ENCODE assay signal across 8 mouse cellular contexts in genomic region chr16:13255855-13256635, GRCm38 (mm10). TPM values are rescaled to one million over a fixed set of nuclear protein-coding genes. Genes with fewer than 3 reads are reported as not detected.
DNase-seq lines count a peak whose midpoint lies in the region; ATAC-seq and TF ChIP-seq lines count a peak whose summit lies in the region.

TSS of gene Mrtfb (plus strand) at chr16:13256481.

- peaks cover 14% of the 10 kb centered on the region for H3K4me1 ChIP-seq in heart, embryonic 11.5 days (ENCODE audit: control insufficient read depth, insufficient read depth, low read length)
- peaks cover 24% of the 10 kb centered on the region for H3K4me1 ChIP-seq in kidney, embryonic 15.5 days

- H3K27me3 ChIP-seq in heart, embryonic 11.5 days (ENCODE audit: control insufficient read depth, insufficient read depth, low read length) = no peaks in the 10 kb centered on the region
- H3K27me3 ChIP-seq in kidney, embryonic 15.5 days = no peaks in the 10 kb centered on the region

- ATAC-seq in erythroblast, adult 5-6 weeks (replicated peaks; ENCODE audit: low FRiP score, poor library complexity, severe bottlenecking) = peak; percentile 92
- peak; percentile 86 for ATAC-seq in heart, embryonic 11.5 days (replicated peaks; ENCODE audit: insufficient number of reproducible peaks, low FRiP score, low TSS enrichment)
- ATAC-seq in kidney, embryonic 15.5 days (replicated peaks; ENCODE audit: low FRiP score) = peak; percentile 93

- peak within 1 kb of the TSS; percentile 93 for H3K9ac ChIP-seq in heart, embryonic 11.5 days (ENCODE audit: low read depth, low read length)
- H3K9ac ChIP-seq in kidney, embryonic 15.5 days = peak within 1 kb of the TSS; percentile 90

- peak within 1 kb of the TSS; percentile 87 for H3K4me2 ChIP-seq in heart, embryonic 11.5 days
- H3K4me2 ChIP-seq in kidney, embryonic 15.5 days = peak within 1 kb of the TSS; percentile 89

- H3K4me3 ChIP-seq in heart, embryonic 11.5 days (ENCODE audit: low read depth, low read length) = peak within 1 kb of the TSS; percentile 87
- H3K4me3 ChIP-seq in kidney, embryonic 15.5 days (replicated peaks) = peak within 1 kb of the TSS; percentile 85

- WGBS in heart, embryonic 11.5 days (ENCODE audit: insufficient replicate concordance) = under 1% methylated on average over 49 of the region's 56 CpGs
- WGBS in kidney, embryonic 15.5 days = 2% methylated on average over 35 of the region's 56 CpGs

- H3K36me3 ChIP-seq in heart, embryonic 11.5 days (ENCODE audit: control insufficient read depth, insufficient read depth, low read length) = no peaks in the 10 kb centered on the region
- H3K36me3 ChIP-seq in kidney, embryonic 15.5 days = no peaks in the 10 kb centered on the region

- H3K27ac ChIP-seq in heart, embryonic 11.5 days (ENCODE audit: low read depth, low read length) = peak within 1 kb of the TSS; percentile 79
- peak within 1 kb of the TSS; percentile 94 for H3K27ac ChIP-seq in kidney, embryonic 15.5 days

- peak; percentile 91 for DNase-seq in CD4-positive helper T cell, adult 2 months (ENCODE audit: low read depth, low spot score)
- DNase-seq in brain, embryonic 14.5 days (ENCODE audit: low read depth) = peak; percentile 93
- DNase-seq in liver = peak; percentile 89
- DNase-seq in monocyte, adult 2 months (ENCODE audit: low read depth in 1 of 2, low spot score in 2 of 2) = peak; percentile 49 to 84
- DNase-seq in spleen, postnatal 14 days (ENCODE audit: low spot score in 2 of 2) = peak; percentile 81 to 86

- no peak for TF ChIP-seq CTCF in brain, embryonic 14.5 days (IDR thresholded peaks at IDR 0.05; ENCODE audit: borderline replicate concordance, extremely low read depth, insufficient read depth, insufficient read length)

- no peaks in the 10 kb centered on the region for H3K9me3 ChIP-seq in heart, embryonic 11.5 days (replicated peaks; ENCODE audit: control insufficient read depth, low read length)
- H3K9me3 ChIP-seq in kidney, embryonic 15.5 days (replicated peaks) = no peaks in the 10 kb centered on the region

- peak; percentile 89; the same call in 1 of the 2 replicates for TF ChIP-seq POLR2A in brain, embryonic 14.5 days (IDR thresholded peaks at IDR 0.05; ENCODE audit: borderline replicate concordance, extremely low read depth, insufficient read depth, insufficient read length, poor library complexity, severe bottlenecking)

RNA-seq across cellular contexts. Expression of gene Mrtfb, which starts in this region (rescaled TPM):
- polyA plus RNA-seq in brain, embryonic 14.5 days (2012; rRNA removed) = 6.0 and 12.1 TPM in 2 replicates
- 0.96 and 1.3 TPM in 2 replicates for total RNA-seq in erythroblast, adult 5-6 weeks (2015; ENCODE audit: low replicate concordance)
- total RNA-seq in erythroblast, adult 5-6 weeks (2017; ENCODE audit: low replicate concordance) = 1.1 and 1.2 TPM in 2 replicates
- polyA plus RNA-seq in heart, embryonic 11.5 days (2014; fragmentation: Nextera tagmentation; extraction: Ambion mirVana) = 17.9 and 20.2 TPM in 2 replicates
- polyA plus RNA-seq in kidney, embryonic 15.5 days (2015; fragmentation: Nextera tagmentation; extraction: Ambion mirVana) = 19.9 and 21.2 TPM in 2 replicates

Comparison
In these comparisons a context has a peak if more than half of its experiments do, and no peak if none do; other contexts are left out.
1. Peak in every context shown above with its lines: DNase-seq, ATAC-seq, H3K4me3 ChIP-seq and H3K27ac ChIP-seq.